Mouse (Mus musculus) left cerebral cortex, adult 2 months (tissue): ENCODE measurements around the gene Exosc6. TPM values are rescaled to one million over a fixed set of nuclear protein-coding genes. Genes with fewer than 3 reads are reported as not detected.

ENCODE experiments used
- DNase-seq, 2 experiments: peaks; one replicate each; pipeline ENCODE4 v3.0.0; 2021 to 2022; ENCODE audit warnings: low spot score in 2 of 2, mixed read lengths in 1 of 2; ENCODE audit errors: extremely low spot score in 1 of 2
- H3K27ac ChIP-seq: fragments of 200-600 bp; 2 replicates; pipeline ENCODE4 v1.8.1; 2022
- H3K4me3 ChIP-seq: fragments of 200-600 bp; 2 replicates; pipeline ENCODE4 v1.8.1; 2022
- CTCF ChIP-seq: fragments of 200-600 bp; IDR thresholded peaks from 2 replicates; pipeline ENCODE4 v1.8.1; 2022; ENCODE audit warnings: antibody characterized with exemption, mild to moderate bottlenecking, moderate library complexity
- intact Hi-C: fragments of 180-260 bp; cut with DNase I; formaldehyde crosslinking; loops from one replicate; pipeline ENCODE4 v1.15.1; 2025
- total RNA-seq, 2 experiments: library from RNA; stranded (reverse); gene quantifications; 2 replicates each; pipeline ENCODE4 v1.2.3; 2021

Exosc6 gene
- total RNA-seq, 2 experiments from 2014 or later = not detected

DNA sequence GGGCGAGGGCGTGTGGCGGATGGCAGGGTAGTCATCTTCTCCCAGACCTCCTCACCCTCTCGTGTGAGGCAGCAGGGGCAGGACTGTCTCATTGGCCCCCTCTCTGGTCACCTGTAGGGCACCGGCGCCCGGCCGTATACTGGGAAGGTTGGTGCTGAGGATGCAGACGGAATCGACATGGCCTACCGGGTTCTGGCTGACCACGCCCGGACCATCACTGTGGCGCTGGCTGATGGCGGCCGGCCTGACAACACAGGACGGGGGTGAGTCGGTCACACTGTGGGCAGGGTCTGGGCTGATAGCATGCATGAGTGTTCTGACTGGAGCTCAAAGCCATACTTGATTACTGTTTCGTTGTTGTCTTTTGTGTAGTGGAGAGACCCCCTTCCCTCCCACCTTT lies 13.6 kb upstream of the Exosc6 start:
- TF ChIP-seq CTCF = no peak
- intact Hi-C loops = no loop called here
- Histone ChIP-seq H3K27ac (no peak overlapping the region), H3K4me3 (no peak overlapping the region)
- DNase-seq = no peak

DNA sequence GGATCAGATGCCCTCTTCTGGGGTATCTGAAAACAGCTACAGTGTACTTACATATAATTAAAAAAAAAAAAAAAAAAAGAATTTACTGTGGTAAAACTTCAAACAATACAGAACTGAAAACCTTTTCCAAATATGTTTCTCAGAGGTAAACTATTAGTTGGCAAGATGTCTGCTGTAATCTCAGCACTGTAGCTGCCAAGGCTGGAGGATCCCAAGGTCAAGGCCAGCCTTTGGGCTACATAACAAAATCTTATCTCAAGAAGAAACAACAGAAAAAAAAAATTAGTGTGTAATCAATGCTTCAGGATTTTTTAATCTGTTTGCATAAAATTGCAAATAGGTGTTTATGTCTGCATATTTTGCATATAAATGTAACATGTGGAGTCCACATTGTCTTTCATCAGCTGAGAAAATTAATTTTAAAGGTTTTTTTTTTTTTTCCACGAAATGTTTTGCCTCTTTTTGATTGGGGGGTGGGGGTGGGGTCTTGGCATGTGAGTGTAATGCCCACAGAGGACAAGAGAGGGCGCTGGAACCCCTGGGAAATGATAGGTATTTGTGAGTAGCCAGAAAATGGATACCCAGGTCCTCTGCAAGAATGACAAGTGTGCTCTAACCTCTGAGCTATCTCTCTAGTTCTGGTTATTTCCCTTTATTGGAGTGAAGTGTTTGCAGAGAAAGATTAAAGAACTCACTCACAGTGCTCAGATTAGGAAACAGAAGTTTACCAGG lies 12.0 kb upstream of the Exosc6 start:
- Histone ChIP-seq H3K27ac (no peak overlapping the region), H3K4me3 (no peak overlapping the region)
- no peak for DNase-seq
- intact Hi-C loops = no loop called here
- peak; percentile 32 for TF ChIP-seq CTCF

- intact Hi-C loops = no loop called here
- TF ChIP-seq CTCF = no peak; the same call in 1 of the 2 replicates
- DNase-seq = no peak
- Histone ChIP-seq H3K4me3 (no peak overlapping the region), H3K27ac (no peak overlapping the region)
Measured at GRCm38 (mm10) chr8:111048694-111049093, 7.4 kb upstream of the Exosc6 start.

GRCm38 (mm10) chr8:111049106-111049505 lies 7.0 kb upstream of the Exosc6 start:
- no peak for TF ChIP-seq CTCF
- DNase-seq = no peak
- intact Hi-C loops = no loop called here

GRCm38 (mm10) chr8:111053827-111054518 lies 2.2 kb upstream of the Exosc6 start:
- no peak for TF ChIP-seq CTCF
- Histone ChIP-seq H3K27ac (no peak overlapping the region), H3K4me3 (no peak overlapping the region)
- DNase-seq = no peak
- intact Hi-C loops = no loop called here

More at GRCm38 (mm10) chr8:111049106-111049505, 7.0 kb upstream of the Exosc6 start:
- Histone ChIP-seq H3K4me3 (no peak overlapping the region), H3K27ac (no peak overlapping the region)

GRCm38 (mm10) chr8:111055031-111055634 lies 1.0 kb upstream of the Exosc6 start:
- no peak for TF ChIP-seq CTCF
- no peak overlapping the region for H3K27ac ChIP-seq

DNA sequence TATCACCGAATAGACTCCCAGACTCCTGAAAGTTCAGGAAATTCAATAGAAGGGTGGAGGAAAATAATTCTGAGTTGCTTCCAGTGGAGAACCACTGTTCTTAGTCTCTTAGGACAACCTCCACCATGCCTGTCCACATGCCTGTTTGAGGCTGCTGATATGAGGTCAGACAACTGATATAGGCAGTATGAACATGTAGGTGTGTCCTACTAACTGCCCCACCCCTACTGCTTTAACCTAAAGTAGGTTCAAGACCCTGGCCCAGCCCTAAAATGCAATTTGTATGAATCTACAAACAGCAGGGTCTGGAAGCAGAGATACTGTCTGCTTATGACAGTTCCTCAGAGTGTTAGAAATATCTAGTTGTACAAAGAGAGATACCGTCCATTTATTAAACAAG lies 478 bp upstream of the Exosc6 start:
- intact Hi-C loops = loop anchor here (1.0 kb wide), 1 partner anchor 35 kb away; no protein-coding TSS in a partner anchor
- no peak for DNase-seq
- Histone ChIP-seq H3K27ac (no peak overlapping the region), H3K4me3 (no peak overlapping the region)
- TF ChIP-seq CTCF = no peak

More at GRCm38 (mm10) chr8:111055031-111055634, 1.0 kb upstream of the Exosc6 start:
- DNase-seq = no peak
- intact Hi-C loops = no loop called here
- no peak overlapping the region for H3K4me3 ChIP-seq

DNA sequence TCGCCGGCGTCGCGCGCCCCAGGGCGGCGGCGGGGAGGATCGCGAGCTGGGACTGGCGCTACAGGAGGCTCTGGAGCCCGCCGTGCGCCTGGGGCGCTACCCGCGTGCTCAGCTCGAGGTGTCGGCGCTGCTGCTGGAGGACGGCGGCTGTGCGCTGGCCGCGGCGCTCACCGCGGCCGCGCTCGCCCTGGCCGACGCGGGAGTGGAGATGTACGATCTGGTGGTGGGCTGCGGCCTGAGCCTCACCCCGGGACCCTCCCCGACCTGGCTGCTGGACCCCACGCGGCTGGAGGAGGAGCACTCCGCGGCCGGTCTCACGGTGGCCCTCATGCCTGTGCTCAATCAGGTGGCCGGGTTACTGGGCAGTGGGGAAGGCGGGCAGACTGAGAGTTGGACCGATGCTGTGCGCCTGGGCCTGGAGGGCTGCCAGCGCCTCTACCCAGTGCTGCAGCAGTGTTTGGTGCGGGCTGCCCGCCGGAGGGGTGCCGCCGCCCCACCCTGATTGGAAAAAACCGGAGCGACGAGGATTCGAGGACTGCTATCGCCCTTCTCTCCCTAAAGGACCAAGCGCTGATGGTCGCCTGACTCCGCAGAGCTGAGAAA lies 653 bp downstream of the Exosc6 start:
- intact Hi-C loops = loop anchor here (1.0 kb wide), 1 partner anchor 34 kb away; no protein-coding TSS in a partner anchor
- peak overlapping the region; percentile 51 for H3K27ac ChIP-seq
- H3K4me3 ChIP-seq = peak overlapping the region; percentile 78
- DNase-seq = peak; percentile 44 to 49
- TF ChIP-seq CTCF = no peak

GRCm38 (mm10) chr8:111058946-111059572 lies 2.9 kb downstream of the Exosc6 start:
- TF ChIP-seq CTCF = no peak
- Histone ChIP-seq H3K27ac (no peak overlapping the region), H3K4me3 (no peak overlapping the region)
- intact Hi-C loops = no loop called here
- DNase-seq = no peak

- peak overlapping the region; percentile 20; the same call in 1 of the 2 replicates for H3K27ac ChIP-seq
- H3K4me3 ChIP-seq = peak overlapping the region; percentile 60
- no peak for TF ChIP-seq CTCF
- intact Hi-C loops = no loop called here
- DNase-seq = no peak
Measured at GRCm38 (mm10) chr8:111061688-111062071, 5.5 kb downstream of the Exosc6 start.

DNA sequence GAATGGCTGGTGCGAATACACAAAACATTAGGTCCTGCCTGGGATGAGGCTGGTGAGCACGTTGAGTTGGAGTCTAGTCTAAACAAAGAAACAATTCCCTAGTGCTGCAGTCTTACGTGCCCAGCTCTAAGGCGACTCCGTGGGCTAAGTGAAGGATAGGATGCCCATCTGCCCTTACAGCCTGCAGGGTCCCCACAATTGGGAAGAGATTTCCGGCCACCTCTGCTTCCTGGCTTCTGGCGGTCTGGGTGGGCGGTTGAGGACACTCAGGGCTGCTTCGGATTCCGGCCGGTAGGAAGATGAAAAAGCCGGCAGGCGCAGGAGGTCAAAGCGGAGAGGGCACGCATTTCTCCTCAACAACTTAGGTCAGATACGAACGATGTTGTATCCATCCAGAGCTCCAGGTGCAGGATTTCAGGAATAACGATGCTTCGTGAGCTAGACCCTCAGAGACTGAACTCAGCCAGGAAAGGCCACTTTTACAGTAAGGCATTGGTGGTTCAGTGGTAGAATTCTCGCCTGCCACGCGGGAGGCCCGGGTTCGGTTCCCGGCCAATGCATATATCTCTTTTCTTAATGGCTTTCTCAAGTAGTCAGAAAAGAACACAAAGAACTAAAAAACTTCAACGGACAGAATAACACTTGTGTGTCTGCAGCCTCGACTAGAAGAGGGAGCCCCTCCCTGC lies 6.1 kb downstream of the Exosc6 start:
- peak; percentile 91 to 96 for DNase-seq
- intact Hi-C loops = no loop called here
- peak overlapping the region; percentile 60 for H3K4me3 ChIP-seq
- TF ChIP-seq CTCF = no peak
- H3K27ac ChIP-seq = peak overlapping the region; percentile 20; the same call in 1 of the 2 replicates
